Mouse (Mus musculus) CH12.LX (cell line): ENCODE measurements at regions not wholly inside any gene's neighbourhood (a gene's known extent, or its start where the extent isn't known, plus 50 kb on each side); places are given as distances from the start of the nearest gene placed in this dataset.

Experiments
- DNase-seq: peaks from one replicate; pipeline ENCODE4 v3.0.0-alpha.2; 2013; ENCODE audit errors: extremely low read depth
- H3K27ac ChIP-seq: 2 replicates; pipeline ENCODE4 v1.5.1; 2012; ENCODE audit warnings: low read depth, mild to moderate bottlenecking, control low read depth, moderate library complexity; ENCODE audit not compliant: insufficient read depth
- H3K27me3 ChIP-seq: replicated peaks from 2 replicates; pipeline ENCODE3; 2012; ENCODE audit warnings: inconsistent platforms
- H3K36me3 ChIP-seq, 2 experiments: replicated peaks in 1 of 2; 2 replicates each; pipeline versions ENCODE3 to v1.6.1; 2012; ENCODE audit warnings: inconsistent platforms in 1 of 2, low read length in 1 of 2, mild to moderate bottlenecking in 1 of 2, mixed read lengths in 1 of 2, moderate library complexity in 1 of 2; ENCODE audit not compliant: control insufficient read depth in 1 of 2, insufficient read depth in 1 of 2
- H3K4me1 ChIP-seq, 2 experiments: 2 replicates each; pipeline ENCODE4 v1.6.1; 2012; ENCODE audit warnings: inconsistent platforms in 1 of 2, moderate library complexity in 1 of 2; ENCODE audit not compliant: insufficient read depth in 2 of 2, control insufficient read depth in 1 of 2
- H3K4me2 ChIP-seq: 2 replicates; pipeline ENCODE4 v1.6.1; 2012; ENCODE audit warnings: low read depth, mild to moderate bottlenecking, control low read depth; ENCODE audit not compliant: poor library complexity, insufficient read depth, severe bottlenecking
- H3K4me3 ChIP-seq, 3 experiments: fragments of 150-350 bp in 1 of 3; sonication (generic) in 1 of 3; replicated peaks in 1 of 3; 2 replicates each; pipeline versions ENCODE3 to v1.5.1; 2011 to 2012; ENCODE audit warnings: low read depth in 2 of 3, low read length in 2 of 3, mild to moderate bottlenecking in 2 of 3, moderate library complexity in 2 of 3, control low read depth in 1 of 3, improper control_type of control experiment in 1 of 3, inconsistent platforms in 1 of 3, mixed read lengths in 1 of 3; ENCODE audit not compliant: poor library complexity in 1 of 3
- H3K79me2 ChIP-seq: replicated peaks from 2 replicates; pipeline ENCODE4 v1.6.1; 2012; ENCODE audit warnings: mild to moderate bottlenecking, moderate library complexity; ENCODE audit not compliant: control insufficient read depth, poor library complexity, insufficient read depth, severe bottlenecking; ENCODE audit errors: extremely low read depth
- H3K9ac ChIP-seq: 2 replicates; pipeline ENCODE4 v1.6.1; 2012; ENCODE audit warnings: low read depth, mild to moderate bottlenecking, control low read depth, moderate library complexity; ENCODE audit not compliant: insufficient read depth
- H3K9me3 ChIP-seq: replicated peaks from 2 replicates; pipeline ENCODE3; 2012; ENCODE audit warnings: low read length, inconsistent platforms, mixed read lengths
- BHLHE40 ChIP-seq: IDR thresholded peaks from 2 replicates; pipeline ENCODE4 v1.6.1; 2011; ENCODE audit warnings: mild to moderate bottlenecking, low read depth, low read length, improper control_type of control experiment
- CHD1 ChIP-seq: IDR thresholded peaks from 2 replicates; pipeline ENCODE4 v1.6.1; 2012; ENCODE audit warnings: low read depth, low read length, improper control_type of control experiment, inconsistent platforms
- CHD2 ChIP-seq: IDR thresholded peaks from 2 replicates; pipeline ENCODE4 v1.6.1; 2011; ENCODE audit warnings: low read length, improper control_type of control experiment
- EP300 ChIP-seq: IDR thresholded peaks from 2 replicates; pipeline ENCODE4 v1.6.1; 2011; ENCODE audit warnings: low read length, improper control_type of control experiment
- HCFC1 ChIP-seq: IDR thresholded peaks from 2 replicates; pipeline ENCODE4 v1.6.1; 2012; ENCODE audit warnings: low read depth, mild to moderate bottlenecking, inconsistent platforms, low read length, improper control_type of control experiment
- IRF4 ChIP-seq: IDR thresholded peaks from 2 replicates; pipeline ENCODE4 v1.6.1; 2014; ENCODE audit warnings: low read depth, mild to moderate bottlenecking, inconsistent platforms, low read length, improper control_type of control experiment
- JUN ChIP-seq: IDR thresholded peaks from 2 replicates; pipeline ENCODE4 v1.6.1; 2011; ENCODE audit warnings: low read depth, mild to moderate bottlenecking, low read length, improper control_type of control experiment, moderate library complexity; ENCODE audit not compliant: insufficient read depth
- JUND ChIP-seq: conservative IDR thresholded peaks from 2 replicates; pipeline ENCODE4 v1.6.1; 2011; ENCODE audit warnings: low read depth, low read length, improper control_type of control experiment
- KAT2A ChIP-seq: IDR thresholded peaks from 2 replicates; pipeline ENCODE4 v1.6.1; 2012; ENCODE audit warnings: low read length, improper control_type of control experiment, inconsistent platforms; ENCODE audit not compliant: insufficient replicate concordance
- MAFK ChIP-seq: IDR thresholded peaks from 2 replicates; pipeline ENCODE4 v1.6.1; 2011; ENCODE audit warnings: low read length, improper control_type of control experiment; ENCODE audit not compliant: insufficient replicate concordance
- MAX ChIP-seq: IDR thresholded peaks from 2 replicates; pipeline ENCODE4 v1.6.1; 2011; ENCODE audit warnings: low read length, improper control_type of control experiment
- MAZ ChIP-seq: IDR thresholded peaks from 2 replicates; pipeline ENCODE4 v1.6.1; 2012; ENCODE audit warnings: low read depth, mild to moderate bottlenecking, inconsistent platforms, low read length, improper control_type of control experiment, moderate library complexity
- MXI1 ChIP-seq: IDR thresholded peaks from 2 replicates; pipeline ENCODE4 v1.6.1; 2011; ENCODE audit warnings: mild to moderate bottlenecking, low read depth, low read length, improper control_type of control experiment
- MYC ChIP-seq: IDR thresholded peaks from 2 replicates; pipeline ENCODE4 v1.6.1; 2011; ENCODE audit warnings: low read depth, mild to moderate bottlenecking, improper control_type of control experiment, low read length
- NELFE ChIP-seq: IDR thresholded peaks from 2 replicates; pipeline ENCODE4 v1.6.1; 2011; ENCODE audit warnings: low read depth, low read length, improper control_type of control experiment
- NRF1 ChIP-seq: IDR thresholded peaks from 2 replicates; pipeline ENCODE4 v1.6.1; 2014; ENCODE audit warnings: low read depth, mild to moderate bottlenecking, inconsistent platforms, low read length, improper control_type of control experiment, moderate library complexity
- SMC3 ChIP-seq: IDR thresholded peaks from 2 replicates; pipeline ENCODE4 v1.6.1; 2011; ENCODE audit warnings: low read depth, low read length, improper control_type of control experiment
- TBP ChIP-seq: conservative IDR thresholded peaks from 2 replicates; pipeline ENCODE4 v1.6.1; 2011; ENCODE audit warnings: low read depth, low read length, improper control_type of control experiment
- UBTF ChIP-seq: IDR thresholded peaks from 2 replicates; pipeline ENCODE4 v1.6.1; 2012; ENCODE audit warnings: low read depth, mild to moderate bottlenecking, inconsistent platforms, low read length, improper control_type of control experiment, moderate library complexity
- USF1 ChIP-seq: IDR thresholded peaks from 2 replicates; pipeline ENCODE4 v1.6.1; 2014; ENCODE audit warnings: low read depth, mild to moderate bottlenecking, inconsistent platforms, low read length, improper control_type of control experiment
- ZKSCAN1 ChIP-seq: IDR thresholded peaks from 2 replicates; pipeline ENCODE4 v1.6.1; 2012; ENCODE audit warnings: low read depth, inconsistent platforms, low read length, improper control_type of control experiment, borderline replicate concordance
- ZNF384 ChIP-seq: IDR thresholded peaks from 2 replicates; pipeline ENCODE4 v1.6.1; 2012; ENCODE audit warnings: low read depth, low read length, improper control_type of control experiment, inconsistent platforms
- dilution Hi-C: fragments of 300-500 bp; cut with MboI; formaldehyde crosslinking; loops from 2 replicates; pipeline ENCODE4 v1.14.3; 2020; ENCODE audit warnings: low sequenced_read_pairs; ENCODE audit not compliant: extremely low pct_unique_long_range_greater_than_20kb, extremely low pct_ligation_motif_present
- in situ Hi-C: fragments of 300-500 bp; cut with MboI; formaldehyde crosslinking; loops from 3 replicates; pipeline ENCODE4 v1.14.3; 2019; ENCODE audit warnings: low sequenced_read_pairs, low pct_ligation_motif_present, low pct_unique_long_range_greater_than_20kb, mixed read lengths

DNA sequence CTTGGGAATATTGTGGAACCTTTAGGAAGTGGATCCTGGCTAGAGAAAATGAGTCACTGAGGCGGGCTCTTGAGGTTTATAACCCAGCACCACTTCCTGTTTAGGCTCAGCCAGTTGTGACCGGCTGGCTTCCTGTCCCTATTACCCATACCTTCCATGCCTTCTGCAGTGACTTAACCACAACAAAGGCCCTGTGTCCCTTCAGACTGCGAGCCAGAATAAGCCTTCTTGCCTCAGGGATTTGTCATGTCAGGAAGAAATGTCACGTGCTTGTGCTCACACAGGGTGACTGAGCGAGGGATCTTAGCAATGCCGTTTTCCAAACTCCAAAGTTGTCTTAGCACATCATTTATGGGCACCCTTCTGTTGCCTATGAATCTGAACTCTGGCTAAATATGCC, 268.5 kb downstream of the Gadd45g start:
- Histone ChIP-seq H3K9ac (no peak overlapping the region), H3K4me2 (no peak overlapping the region), H3K4me3 (no peak overlapping the region), H3K27me3 (no peaks in the 10 kb centered on the region), H3K9me3 (peaks cover 10% of the 10 kb centered on the region), H3K27ac (no peak overlapping the region), H3K4me1 (peaks cover 6 to 14% of the 10 kb centered on the region in 2 experiments), H3K36me3 (no peaks in the 10 kb centered on the region)
- dilution Hi-C loops, result no loop called here
- in situ Hi-C loops, result no loop called here
- DNase-seq, result peak; percentile 33
- peak; percentile 40 for TF ChIP-seq EP300
- no peak for TF ChIP-seq TBP
- TF ChIP-seq MYC, result no peak
- TF ChIP-seq BHLHE40, result peak; percentile 42
- TF ChIP-seq CHD2, result no peak
- TF ChIP-seq MAZ, result no peak
- TF ChIP-seq, all 38 proteins: peak for 2
- no peaks in the 10 kb centered on the region for H3K79me2 ChIP-seq

DNA sequence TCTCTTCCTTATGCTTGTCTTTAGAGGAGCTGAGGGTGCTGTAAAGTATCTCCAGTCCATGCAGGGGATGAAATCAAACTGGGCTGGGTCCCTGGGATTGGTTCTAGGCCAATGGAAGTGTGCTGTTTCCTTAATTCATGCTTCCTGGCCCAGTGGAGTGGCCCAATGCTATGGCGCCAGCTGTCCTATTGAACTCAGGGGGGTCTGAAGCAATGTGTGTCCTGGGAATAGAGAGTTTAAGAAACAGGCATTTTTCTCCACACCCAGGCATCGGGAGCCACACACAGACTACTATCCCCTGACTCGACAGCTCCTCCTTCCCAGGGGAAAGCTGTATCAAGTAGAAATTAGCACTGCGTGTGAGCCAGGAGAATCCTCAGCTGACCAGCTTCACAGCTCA, 269.8 kb downstream of the Gadd45g start:
- dilution Hi-C loops (no loop called here), in situ Hi-C loops (no loop called here)
- no peak overlapping the region for H3K27ac ChIP-seq
- H3K79me2 ChIP-seq, result no peaks in the 10 kb centered on the region
- no peak for DNase-seq
- no peak overlapping the region for H3K4me2 ChIP-seq
- TF ChIP-seq ZKSCAN1 (no peak), HCFC1 (no peak), SMC3 (no peak), NRF1 (no peak), CHD1 (no peak), MXI1 (no peak), BHLHE40 (no peak), TBP (no peak), NELFE (no peak), UBTF (no peak), MAFK (no peak), USF1 (no peak), KAT2A (no peak), JUN (no peak), MAZ (no peak), ZNF384 (no peak), IRF4 (no peak), JUND (no peak), MAX (no peak)
- TF ChIP-seq, all 38 proteins: peak for 0
- Histone ChIP-seq H3K9ac (no peak overlapping the region), H3K36me3 (no peaks in the 10 kb centered on the region), H3K27me3 (no peaks in the 10 kb centered on the region), H3K4me3 (no peak overlapping the region), H3K9me3 (peaks cover 10% of the 10 kb centered on the region), H3K4me1 (peaks cover 6 to 14% of the 10 kb centered on the region in 2 experiments)
